Mouse (Mus musculus) small intestine, adult 2 months (tissue): ENCODE data around the gene Mrpl52.

Experiments
- CTCF ChIP-seq: fragments of 200-500 bp; IDR thresholded peaks from 2 replicates; pipeline ENCODE4 v1.5.1; 2012; ENCODE audit warnings: low read depth, mild to moderate bottlenecking, control low read depth, inconsistent platforms, low read length, moderate library complexity, mixed read lengths; ENCODE audit not compliant: insufficient replicate concordance, insufficient read length; ENCODE audit errors: extremely low read depth
- POLR2A ChIP-seq: fragments of 200-500 bp; IDR thresholded peaks from 2 replicates; pipeline ENCODE4 v1.6.1; 2012; ENCODE audit warnings: low read depth, mild to moderate bottlenecking, control low read depth, inconsistent platforms, low read length, moderate library complexity

- TF ChIP-seq CTCF, result no peak
- TF ChIP-seq POLR2A, result peak; percentile 63; the same call in 1 of the 2 replicates
Observed at GRCm38 (mm10) chr14:54383355-54383771, 43.3 kb upstream of the Mrpl52 start.
